Mouse (Mus musculus): ENCODE data around the gene Ptch1.
A peak's percentile ranks its signal among the peaks of the same experiment; 100 is the strongest.

Gene Ptch1

DNA sequence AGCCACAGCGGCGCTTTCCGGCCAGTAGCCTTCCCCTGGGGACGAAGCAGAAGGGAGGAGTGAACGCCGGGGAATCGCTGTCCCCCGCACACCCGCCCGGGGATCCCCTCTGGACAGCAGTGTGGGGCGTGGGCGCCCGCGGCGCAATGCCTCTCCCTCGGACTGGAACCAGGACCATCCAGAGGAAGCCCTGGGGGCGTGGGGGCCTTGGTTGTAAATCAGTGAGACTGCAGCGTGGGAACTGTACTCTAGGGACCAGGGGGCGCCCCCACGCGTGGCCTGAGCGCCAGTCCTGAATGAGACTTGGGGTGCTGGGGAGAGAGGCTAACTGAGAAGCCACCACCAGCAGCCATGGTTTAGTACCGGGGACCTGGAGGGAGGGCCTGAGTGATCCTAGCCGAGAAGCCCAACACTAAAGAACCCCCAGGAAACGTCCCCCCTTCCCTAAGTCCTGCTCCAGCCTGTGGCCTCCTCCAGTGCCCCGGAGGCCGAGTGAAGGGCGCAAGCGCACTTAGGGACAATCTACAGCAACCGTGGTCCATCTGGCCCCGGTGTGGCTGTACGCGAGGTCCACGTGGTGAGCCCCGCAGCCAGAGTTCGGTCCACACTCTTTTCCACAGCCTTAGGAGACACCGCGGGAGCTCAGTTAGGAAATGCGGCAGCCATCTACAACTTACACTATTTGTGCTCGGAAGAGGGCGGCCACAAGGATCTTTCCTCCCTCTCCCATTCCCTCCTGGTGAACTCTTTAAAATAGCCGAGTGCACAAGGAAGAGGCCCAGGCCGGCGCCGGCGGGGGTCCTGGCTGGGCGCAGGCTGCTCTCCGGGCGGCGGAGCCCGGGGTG is 9.4 kb downstream of the Ptch1 start:
- peak; percentile 49 for DNase-seq (ENCODE audit: low read depth, low spot score)

DNA sequence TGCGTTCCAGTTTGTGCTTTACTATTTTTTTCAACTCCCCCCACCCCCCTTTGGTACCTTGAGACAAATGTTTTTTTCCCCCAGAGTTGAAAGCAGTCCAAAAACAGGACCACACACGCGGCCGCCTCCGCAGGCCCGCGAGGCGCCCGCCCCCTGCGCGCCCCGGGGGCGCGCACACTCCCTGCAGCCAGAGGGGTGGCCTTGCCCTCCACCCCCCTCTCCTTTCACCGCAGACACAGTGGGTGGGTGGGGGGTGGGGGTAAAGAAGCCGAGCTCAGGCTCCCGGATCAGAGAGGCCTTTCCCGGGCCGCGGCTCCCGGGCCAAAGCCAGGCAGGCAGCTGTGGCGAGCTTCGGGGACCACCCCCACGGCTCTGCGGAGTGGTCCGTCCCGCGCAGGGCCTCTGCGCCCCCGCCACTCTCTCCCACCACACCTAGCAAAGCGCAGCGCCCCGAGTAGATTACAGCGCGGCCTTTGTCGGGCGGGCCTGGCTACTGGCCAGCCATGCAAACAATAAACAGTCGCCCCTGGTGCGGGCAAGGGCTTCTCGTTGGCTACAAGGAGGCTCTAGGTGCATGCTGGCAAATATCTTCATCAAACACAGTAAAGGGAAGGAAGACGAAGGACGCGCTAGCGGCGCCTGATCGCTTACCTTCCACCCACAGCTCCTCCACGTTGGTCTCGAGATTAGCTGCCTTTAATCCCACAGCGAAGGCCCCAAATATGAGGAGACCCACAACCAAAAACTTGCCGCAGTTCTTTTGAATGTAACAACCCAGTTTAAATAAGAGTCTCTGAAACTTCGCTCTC is 10.2 kb downstream of the Ptch1 start:
- DNase-seq (ENCODE audit: low read depth, low spot score): peak; percentile 82

DNA sequence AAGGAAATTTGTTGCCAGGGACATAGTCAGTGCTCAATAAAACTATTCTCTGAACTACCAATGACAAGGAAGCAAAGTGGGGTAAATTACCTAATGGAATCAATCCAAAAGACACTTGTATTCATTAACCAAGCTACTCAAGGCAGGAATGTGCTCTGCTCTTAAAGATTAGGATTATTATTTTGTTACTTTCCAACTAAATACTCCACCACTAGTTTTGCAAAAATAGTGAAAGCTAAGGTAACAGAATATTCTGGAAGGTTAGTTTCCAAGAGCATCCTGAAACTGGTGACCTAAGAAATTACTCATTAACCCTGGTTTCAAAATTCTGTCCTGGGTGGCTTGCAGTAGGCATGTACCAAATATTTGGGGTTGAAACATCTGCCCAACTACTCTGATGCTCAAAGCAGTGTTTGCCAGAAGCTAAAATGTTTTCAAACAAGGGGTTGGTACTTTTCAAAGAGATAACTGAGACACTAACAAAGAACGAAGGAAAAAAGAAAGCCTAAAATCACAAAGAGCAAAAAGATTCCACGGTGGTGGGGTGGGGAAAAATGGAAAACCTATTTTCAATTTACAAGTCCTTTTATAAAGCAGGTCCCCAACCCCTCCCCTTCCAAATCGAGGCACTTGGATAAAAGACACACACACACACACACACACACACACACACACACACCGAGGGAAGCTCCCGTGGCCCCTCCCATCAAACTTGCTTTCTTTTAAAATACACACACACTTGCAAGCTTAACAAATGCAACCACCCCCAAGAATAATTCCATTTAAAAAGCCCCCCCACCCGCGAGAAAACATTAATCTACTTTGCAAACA is 11.0 kb downstream of the Ptch1 start:
- no peak for DNase-seq (ENCODE audit: low read depth, low spot score)

DNA sequence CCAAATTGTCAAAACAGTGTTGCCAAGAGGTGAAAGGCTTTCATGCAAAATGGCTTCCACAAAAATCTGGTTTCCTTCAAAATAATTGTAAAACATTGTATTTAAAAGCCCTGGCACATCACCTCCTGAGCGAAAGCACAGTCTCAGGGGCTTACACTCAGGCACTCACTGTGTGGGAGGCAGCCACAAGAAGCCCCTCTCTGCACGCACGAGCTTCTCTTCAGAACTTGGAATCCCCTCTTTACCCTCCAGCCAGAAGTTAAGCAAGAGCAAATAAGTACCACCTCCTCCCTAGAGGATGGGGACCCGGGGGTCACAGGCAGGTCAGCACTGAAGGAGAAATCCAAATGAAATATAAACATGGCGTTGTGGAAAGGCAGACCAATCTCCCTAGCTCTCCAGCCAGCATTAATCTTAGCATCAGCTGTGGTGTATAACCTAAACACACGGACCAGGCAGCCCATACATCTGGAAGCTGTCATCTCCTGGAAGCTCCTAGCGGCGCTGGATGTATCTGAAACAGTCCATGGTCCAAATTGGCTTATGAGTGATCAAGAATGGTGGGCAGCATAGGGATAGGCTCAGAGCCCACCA is 15.0 kb downstream of the Ptch1 start:
- DNase-seq (ENCODE audit: low read depth, low spot score): no peak

DNA sequence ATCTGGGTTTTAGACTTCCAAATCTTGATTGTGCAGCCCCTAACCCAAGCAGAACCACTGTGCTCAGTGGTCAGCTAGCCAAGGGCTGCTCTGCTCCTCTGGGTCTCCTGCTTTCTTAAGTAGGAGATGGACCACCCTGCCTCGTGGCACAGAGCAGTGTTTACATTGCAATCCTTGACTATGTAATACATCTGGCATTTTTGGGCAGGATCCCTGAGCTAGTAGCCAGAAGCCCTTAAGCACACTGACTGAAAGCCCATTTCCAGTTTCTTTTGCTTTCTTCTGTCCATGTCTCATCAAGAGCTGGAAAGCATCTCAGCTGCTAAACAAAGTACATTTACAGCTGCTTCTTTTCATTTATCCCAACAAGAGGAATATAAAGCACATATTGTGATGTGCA is 17.0 kb downstream of the Ptch1 start:
- no peak for DNase-seq (ENCODE audit: low read depth, low spot score)

DNA sequence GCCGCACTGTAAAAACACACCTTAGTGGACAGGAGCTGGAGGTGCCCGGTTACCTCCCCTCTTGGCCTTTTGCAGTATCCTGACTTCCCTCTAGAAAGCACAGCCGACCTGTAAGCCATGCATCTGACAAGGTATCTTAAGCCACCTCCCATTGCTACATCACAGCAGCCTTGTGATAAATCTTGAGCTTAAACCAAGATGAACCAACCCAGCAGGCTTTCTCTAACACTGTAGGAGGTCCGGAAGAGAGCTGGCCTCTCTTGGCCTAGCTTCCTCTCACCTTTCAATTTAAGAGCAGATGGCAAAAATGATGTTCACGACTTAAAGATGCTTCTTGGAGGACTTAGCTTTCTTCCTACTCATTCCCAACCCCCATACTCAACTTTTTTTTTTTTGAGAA is 17.5 kb downstream of the Ptch1 start:
- no peak for DNase-seq (ENCODE audit: low read depth, low spot score)

DNA sequence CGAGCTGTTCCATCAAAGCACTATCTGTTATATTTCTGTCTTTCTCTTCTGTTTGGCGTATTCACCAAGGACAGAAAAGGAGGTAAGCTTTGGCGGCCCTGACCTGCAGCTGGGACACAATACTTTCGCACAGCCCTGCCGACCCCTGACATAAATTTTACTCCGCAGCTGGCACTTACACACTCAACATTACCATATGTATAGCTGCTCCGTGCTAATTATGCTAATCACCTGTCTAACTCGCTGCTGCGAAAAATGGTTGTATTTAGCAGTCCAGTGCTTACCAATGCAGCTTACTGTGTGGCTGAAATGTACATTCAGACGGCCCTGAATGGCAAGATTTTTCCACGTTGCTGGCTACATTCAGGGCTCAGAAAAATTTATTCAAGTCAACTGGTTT is 18.8 kb downstream of the Ptch1 start:
- DNase-seq (ENCODE audit: low read depth, low spot score): no peak

DNA sequence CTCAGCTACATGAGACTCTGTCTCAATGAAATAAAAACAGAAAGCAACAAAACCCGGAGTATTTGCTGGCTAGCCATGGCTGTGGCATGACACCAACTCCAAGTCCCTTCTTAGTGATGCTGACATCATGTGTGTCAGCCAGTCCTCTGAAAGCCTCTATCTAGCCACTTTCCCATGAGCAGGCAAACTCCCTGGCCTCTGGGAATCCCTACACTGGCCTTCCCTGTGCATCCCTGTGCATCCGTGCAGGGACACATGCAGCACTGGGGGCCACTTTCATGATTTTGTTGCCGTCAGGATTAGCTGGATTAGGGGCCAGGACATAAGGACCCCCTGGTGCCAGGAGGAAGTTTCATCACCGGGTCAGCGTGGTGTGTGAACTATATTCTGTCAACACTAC is 20.0 kb downstream of the Ptch1 start:
- no peak for DNase-seq (ENCODE audit: low read depth, low spot score)

DNA sequence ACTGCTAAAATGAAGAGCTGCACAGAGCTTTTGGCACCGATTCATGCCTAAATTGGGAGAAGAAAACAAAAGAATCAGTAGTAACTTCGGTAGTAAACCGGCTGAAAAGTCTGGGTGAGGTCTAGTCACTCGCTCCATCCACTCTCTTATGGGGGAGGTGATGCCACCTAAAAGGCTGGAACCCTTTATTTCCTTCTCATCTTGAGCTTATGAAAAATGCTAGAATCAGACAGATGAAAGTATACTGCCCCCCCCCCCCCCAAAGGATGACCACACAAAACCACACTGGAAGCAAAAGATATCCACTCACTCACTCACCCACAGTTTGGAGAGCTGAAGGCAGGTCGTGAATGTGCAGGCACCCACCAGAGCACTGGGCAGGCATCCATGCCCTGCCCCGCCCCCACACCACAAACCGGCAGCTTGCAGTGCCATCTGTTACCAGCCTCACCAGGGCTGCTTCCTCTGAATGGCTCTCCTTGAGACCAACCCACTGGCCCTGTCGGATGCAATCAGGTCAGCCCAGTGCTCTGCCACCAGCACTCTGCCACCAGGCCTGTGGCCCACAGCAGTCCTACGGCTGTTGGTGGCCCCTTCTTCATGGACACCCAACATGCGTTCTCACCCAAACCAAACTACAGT is 21.0 kb downstream of the Ptch1 start:
- DNase-seq (ENCODE audit: low read depth, low spot score): peak; percentile 27

DNA sequence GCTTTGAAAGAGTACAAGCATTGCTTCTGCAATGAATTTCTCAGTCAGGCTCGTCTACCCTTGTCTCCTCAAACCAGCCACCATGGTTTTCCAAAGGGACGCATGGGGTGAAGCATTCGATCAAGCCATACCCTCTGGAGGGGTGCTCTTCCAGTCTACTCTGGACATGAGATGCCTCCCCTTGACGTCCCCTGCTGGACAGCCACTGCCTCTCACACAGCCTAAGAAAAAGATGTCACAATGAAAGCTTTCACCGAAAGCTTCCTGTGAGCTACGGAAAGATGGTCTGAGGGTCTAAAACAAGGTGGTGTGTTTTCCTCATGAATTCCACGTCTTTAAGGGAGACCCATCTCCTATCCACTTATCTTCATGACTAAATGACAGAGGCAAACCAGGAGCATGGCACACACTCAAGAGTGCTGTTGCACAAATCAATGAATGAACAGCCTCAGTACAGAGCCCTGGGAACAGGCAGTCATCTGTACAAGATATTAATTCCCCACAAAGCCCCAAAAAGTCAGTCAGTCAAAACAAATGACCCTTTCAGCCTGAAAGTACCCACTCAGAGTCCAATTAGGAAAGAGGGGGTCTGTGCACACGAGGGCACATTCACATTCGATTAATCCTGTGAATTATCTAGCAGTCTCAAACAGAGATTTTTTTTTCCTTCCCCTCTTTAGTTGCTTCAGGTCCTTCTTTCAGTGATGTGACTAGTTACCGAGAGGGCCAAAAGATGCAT is 21.7 kb downstream of the Ptch1 start:
- DNase-seq (ENCODE audit: low read depth, low spot score): no peak

DNA sequence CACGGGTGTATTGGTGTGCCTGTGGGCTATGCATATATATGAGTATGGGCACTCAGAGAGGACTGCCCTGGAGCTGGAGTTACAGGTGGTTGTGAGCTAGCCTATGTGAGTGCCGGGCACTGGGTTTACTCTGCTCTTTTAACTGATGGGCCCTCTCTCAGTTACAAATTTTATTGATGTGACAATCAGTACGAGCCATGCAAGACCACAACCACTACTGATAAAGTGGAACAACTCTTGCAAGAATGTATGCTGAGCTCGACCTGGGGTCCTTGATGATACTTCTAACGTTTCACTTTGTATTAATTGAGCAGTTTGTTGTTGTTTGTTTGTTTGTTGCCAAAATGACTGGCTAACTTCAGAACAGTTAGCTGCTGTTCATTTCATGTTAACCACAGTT is 23.0 kb downstream of the Ptch1 start:
- DNase-seq (ENCODE audit: low read depth, low spot score): no peak

DNA sequence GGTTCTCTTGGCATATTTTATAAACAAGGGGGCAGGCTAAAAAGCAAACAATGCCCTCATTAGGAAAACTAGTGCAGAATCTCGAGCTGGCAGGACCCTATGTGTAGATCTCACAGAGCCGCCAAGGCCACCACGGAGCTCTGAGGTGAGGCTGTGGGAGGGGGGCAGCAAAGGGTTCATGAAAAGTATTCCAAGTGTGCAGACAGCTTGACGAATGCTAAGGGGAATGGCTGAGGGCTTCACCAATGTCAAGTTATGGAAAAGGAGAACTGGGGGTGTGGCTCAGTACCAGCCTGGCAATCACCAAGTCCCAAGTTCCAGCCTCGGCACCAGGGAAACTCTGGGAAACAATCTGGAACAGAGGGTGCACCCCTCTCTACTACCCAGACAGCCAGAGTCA is 24.2 kb downstream of the Ptch1 start:
- no peak for DNase-seq (ENCODE audit: low read depth, low spot score)

DNA sequence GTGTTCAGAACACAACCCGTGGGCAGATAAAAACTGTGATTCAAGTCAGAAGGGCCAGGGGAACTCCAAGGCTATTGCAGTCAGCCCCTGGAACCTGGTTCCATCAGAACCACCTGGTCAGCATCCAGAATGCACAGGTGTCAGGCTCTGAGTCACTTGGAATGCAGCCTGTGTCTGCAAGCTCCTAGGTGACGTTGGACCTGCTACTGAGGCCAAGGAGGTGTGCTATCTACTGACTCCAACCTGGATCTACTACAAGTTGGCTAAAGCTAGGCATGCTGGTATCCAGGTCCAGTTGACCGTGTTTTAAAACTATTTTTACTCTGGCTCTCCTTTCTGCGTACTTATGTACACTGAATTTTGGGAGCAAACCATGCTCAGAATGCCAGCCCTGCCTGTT is 24.8 kb downstream of the Ptch1 start:
- DNase-seq (ENCODE audit: low read depth, low spot score): no peak

DNA sequence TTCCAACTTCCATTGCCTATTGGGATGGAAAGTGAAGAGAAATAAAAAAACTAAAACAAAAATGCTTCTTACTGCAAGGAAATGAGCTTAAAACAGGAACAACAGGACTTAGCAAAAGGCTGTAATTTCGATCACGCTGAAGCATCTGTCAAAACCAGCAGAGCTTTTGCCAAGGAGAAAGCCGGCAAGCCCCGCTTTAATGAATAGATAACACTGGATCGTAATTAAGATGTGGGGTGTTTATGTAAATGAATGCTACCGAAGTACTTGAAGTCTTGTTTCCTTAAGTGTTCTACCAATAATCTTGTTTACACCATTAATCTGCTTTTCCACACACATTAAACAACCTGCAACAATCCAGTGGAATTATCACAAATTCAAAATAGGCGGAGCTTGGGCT is 28.1 kb downstream of the Ptch1 start:
- DNase-seq (ENCODE audit: low read depth, low spot score): no peak

DNA sequence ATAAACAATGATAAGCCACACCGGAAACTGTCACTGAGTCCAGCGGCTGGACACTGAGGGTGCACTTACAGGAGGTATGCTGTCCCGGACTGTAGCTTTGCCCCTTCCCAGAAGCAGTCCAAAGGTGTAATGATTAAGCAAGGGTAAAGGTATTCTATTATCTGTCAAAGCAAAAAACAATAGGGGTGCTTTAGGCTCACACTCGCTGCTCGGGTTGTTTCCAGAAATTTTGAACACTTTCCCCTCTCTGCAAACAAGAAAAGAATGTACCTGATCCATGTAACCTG is 28.5 kb downstream of the Ptch1 start:
- no peak for DNase-seq (ENCODE audit: low read depth, low spot score)

DNA sequence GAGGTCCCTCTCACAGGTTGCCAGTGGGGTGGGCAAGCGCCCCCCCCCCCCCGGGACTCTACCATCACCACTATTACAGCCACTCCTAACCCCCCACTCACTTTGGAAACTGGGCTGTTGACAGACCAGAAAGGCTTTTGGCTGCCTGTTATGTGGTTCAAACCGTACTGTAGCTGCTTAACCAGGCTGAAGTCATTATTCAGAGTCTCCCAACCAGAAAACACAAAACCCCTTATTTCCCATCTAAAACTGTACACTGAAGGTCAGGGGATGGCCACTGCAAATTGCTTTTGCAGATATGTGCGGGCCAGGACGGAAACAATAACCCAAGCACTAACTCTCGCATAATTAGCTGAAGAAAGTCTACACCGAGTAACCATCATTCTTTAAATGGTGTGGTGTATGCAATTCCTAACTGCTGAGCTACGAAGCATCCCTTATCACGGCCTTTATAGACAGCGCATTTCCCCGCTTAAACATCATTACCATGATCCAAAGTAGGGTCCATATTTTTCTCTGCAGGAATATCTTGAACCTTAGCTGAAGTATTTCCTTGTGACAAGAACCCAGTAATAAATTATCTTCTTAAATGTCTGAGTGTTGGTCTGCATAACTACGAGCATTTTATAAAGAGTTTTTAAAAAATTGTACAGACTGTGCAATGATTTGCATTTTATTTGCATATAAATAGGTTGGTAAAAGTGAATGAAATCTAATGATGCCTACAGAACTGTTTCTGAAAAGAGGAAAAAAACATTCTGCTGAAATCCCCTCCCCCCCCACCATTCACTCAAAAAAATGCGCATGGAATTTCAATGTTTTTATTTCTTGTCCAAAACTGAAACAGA is 29.1 kb downstream of the Ptch1 start:
- no peak for DNase-seq (ENCODE audit: low read depth, low spot score)

DNA sequence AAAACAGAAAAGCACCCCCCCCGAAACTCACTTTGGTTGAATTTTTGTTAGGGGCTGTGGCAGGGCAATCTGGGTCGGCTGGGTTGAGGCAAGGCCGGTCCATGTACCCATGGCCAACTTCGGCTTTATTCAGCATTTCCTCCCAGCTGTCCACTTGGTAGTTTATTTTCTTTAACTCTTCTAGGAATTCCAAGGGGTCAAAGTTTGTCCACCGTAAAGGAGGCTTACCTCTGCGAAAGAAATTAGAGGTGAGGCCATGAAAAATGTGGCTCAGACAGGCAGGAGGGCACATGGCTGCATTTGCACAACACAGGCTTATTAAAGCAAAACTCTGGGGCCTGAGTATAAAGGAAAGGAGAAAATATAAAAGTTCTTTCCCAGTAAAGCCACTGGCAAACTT is 29.9 kb downstream of the Ptch1 start:
- DNase-seq (ENCODE audit: low read depth, low spot score): no peak

DNA sequence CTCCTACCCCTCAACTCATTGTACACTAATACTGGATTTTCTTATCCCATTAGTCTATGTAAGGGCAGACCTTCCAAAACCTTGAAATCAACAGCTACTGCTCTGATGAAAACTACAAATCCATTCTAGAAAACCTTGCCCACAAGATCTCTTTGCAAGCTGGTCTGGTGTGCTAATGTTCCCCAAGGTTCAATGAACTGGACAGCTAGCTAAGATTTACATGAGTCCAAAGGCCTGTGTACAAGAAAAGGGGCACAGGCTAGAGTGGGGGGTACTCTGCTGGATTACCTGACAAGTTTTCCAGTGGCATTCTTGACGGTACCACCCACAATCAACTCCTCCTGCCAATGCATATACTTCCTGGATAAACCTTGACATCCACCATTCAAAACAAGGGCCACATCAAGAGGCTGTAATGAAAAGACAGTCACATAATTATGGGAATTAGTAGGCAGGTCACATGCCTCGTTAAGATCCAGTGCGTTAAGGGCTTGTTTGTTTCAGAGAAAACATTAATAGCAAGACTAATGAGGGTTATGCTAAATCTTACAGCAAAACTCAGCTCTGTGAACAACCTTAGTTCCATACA is 30.5 kb downstream of the Ptch1 start:
- DNase-seq (ENCODE audit: low read depth, low spot score): no peak

DNA sequence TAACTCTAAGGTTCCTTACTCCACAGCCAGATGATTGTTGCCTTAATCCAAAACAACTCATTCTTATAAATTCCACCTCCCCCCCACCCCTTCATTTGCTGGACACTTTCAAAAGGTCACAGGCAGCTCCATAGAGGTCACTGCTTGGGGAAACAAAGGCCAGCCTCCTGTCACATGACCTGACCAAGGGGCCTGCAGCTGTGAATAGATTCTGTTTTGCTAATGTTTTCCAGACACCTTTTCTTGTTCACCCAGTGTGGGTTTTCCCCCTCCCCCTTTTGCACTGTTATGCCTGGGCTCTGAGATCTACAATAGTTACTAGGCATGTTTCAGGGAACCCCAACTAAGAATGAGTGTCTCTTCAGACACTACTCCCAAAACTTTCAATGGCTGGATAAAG is 31.9 kb downstream of the Ptch1 start:
- DNase-seq (ENCODE audit: low read depth, low spot score): no peak

DNA sequence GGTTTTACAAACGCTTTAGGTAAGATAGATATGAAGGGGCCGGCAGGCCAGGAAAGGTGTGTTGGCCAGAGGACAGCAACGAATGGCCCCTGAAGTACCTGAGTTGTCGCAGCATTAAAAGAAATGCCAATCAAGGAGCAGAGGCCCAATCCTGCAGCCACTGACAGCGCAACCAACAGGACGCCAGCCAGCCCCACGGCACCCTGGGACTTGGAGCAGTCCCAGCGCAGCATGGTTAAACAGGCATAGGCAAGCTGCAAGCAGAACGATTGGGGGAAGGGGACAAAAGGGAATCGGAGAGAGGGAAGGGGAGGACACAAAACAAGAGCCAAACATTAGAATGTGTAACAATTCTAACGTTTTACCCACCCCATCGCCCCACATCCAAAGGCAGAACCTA is 32.8 kb downstream of the Ptch1 start:
- DNase-seq (ENCODE audit: low read depth, low spot score): no peak
